Mouse (Mus musculus): ENCODE measurements around the gene Fbxl2. TPM values are rescaled to one million over a fixed set of nuclear protein-coding genes. Genes with fewer than 3 reads are reported as not detected.

Gene Fbxl2
- polyA plus RNA-seq, 1 experiment = 2.3 TPM

- peak within 1 kb of the TSS; percentile 93 for H3K27ac ChIP-seq (replicated peaks; ENCODE audit: low read depth, low read length)
- peak within 1 kb of the TSS; percentile 97 for H3K4me3 ChIP-seq (ENCODE audit: insufficient read depth, low read depth, low read length)
- H3K4me1 ChIP-seq (ENCODE audit: control insufficient read depth, insufficient read depth, insufficient read length, low read length) = peaks cover 11% of the 10 kb centered on the region
Observed at GRCm38 (mm10) chr9:113930534-113931374, 115.2 kb downstream of the Fbxl2 start, which contains the start of gene Ubp1. Gene Ubp1, plus strand, starts transcription at chr9:113930934.

GRCm38 (mm10) chr9:113929676-113930075, 116.3 kb downstream of the Fbxl2 start:
- H3K4me1 ChIP-seq (ENCODE audit: control insufficient read depth, insufficient read depth, insufficient read length, low read length) = peaks cover 11% of the 10 kb centered on the region
- no peak overlapping the region for H3K4me3 ChIP-seq (ENCODE audit: insufficient read depth, low read depth, low read length)
- H3K27ac ChIP-seq (replicated peaks; ENCODE audit: low read depth, low read length) = peak overlapping the region; percentile 93

- peaks cover 9% of the 10 kb centered on the region for H3K4me1 ChIP-seq (ENCODE audit: control insufficient read depth, insufficient read depth, insufficient read length, low read length)
- 0 out of 2 replicates have a peak overlapping the region, but pooled peaks have one; percentile 50 for H3K27ac ChIP-seq (replicated peaks; ENCODE audit: low read depth, low read length)
- H3K4me3 ChIP-seq (ENCODE audit: insufficient read depth, low read depth, low read length) = no peak overlapping the region
Observed at GRCm38 (mm10) chr9:113928591-113928990, 117.4 kb downstream of the Fbxl2 start.

GRCm38 (mm10) chr9:113924883-113925282, 121.1 kb downstream of the Fbxl2 start:
- H3K4me1 ChIP-seq (ENCODE audit: control insufficient read depth, insufficient read depth, insufficient read length, low read length) = peaks cover under 1% of the 10 kb centered on the region; the same call in 1 of the 2 replicates
- H3K27ac ChIP-seq (replicated peaks; ENCODE audit: low read depth, low read length) = no peak overlapping the region
- H3K4me3 ChIP-seq (ENCODE audit: insufficient read depth, low read depth, low read length) = no peak overlapping the region

GRCm38 (mm10) chr9:113922677-113923076, 123.3 kb downstream of the Fbxl2 start:
- no peak overlapping the region for H3K27ac ChIP-seq (replicated peaks; ENCODE audit: low read depth, low read length)
- no peak overlapping the region for H3K4me3 ChIP-seq (ENCODE audit: insufficient read depth, low read depth, low read length)
- no peaks in the 10 kb centered on the region for H3K4me1 ChIP-seq (ENCODE audit: control insufficient read depth, insufficient read depth, insufficient read length, low read length)

- no peak overlapping the region for H3K4me3 ChIP-seq (ENCODE audit: insufficient read depth, low read depth, low read length)
- H3K4me1 ChIP-seq (ENCODE audit: control insufficient read depth, insufficient read depth, insufficient read length, low read length) = no peaks in the 10 kb centered on the region
- no peak overlapping the region for H3K27ac ChIP-seq (replicated peaks; ENCODE audit: low read depth, low read length)
Observed at GRCm38 (mm10) chr9:113915789-113916188, 130.2 kb downstream of the Fbxl2 start.

Other genes starting within 250 kb of the Fbxl2 start
- 23.6 and 27.8 TPM in 2 replicates for gene Ubp1, start 115.3 kb downstream of the Fbxl2 start, polyA plus RNA-seq (2012; ENCODE audit: insufficient read depth, insufficient read length, missing spikeins)
- 0.29 and 0.59 TPM in 2 replicates for gene Susd5, start 10.9 kb upstream of the Fbxl2 start, polyA plus RNA-seq (2012; ENCODE audit: insufficient read depth, insufficient read length, missing spikeins)